Mouse (Mus musculus) testis, postnatal 10 days (tissue): ENCODE results near the gene Engase.

Experiments
- DNase-seq: peaks from one replicate; pipeline ENCODE4 v3.0.0; 2021; ENCODE audit warnings: low spot score

The Engase gene

DNA sequence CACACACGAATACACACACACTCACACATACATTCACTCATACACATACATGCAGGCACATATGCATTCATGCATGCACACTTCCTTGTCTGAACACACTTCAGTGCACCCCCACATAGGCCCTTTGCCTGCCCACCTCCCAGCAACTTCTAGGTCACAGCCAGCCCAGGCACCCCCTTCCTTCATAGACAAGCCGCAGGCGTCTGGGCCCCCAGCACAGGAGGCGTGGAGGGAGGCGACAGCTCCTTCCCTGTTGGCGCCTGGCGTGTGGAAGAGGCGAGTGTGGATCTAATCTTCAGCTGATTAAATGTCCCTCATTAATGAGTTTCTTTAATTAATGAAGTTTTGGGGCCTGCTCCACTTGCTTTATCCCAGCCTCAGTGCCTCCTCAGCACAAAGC is 53.7 kb downstream of the Engase start:
- DNase-seq, result no peak

DNA sequence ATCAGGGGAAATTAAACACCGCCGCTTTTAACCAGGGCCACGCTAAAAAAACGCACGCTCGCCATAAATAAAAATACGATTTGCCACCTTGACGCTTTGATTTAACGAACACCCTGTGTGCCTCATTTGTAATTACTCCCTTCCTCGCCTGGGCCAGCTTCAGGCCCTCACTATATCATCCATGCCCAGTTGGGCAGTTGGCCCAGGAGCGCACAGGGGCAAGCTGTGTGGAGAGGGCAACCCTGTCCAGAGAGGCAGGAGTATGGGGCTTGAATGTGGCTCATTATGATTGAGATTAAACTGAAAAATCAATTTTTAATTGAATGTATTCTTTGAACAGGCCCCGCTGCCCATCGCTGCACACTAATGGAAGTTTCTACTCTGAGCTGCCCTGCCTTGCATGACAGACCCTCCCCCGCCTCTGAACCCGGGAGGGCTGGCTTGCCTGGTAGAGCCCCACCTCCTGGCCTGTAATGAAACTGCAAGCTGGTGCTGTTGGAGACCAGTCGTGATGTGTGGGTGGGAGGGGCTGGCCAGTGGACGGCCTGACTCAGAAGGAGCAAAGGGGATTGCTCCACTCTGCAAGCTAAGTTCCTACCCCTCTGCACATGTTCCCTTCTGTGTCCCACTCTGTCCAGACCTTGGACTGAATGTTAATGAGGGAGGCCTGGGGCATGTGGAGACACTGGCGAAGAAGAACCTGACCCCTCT is 57.9 kb downstream of the Engase start:
- peak; percentile 79 for DNase-seq

DNA sequence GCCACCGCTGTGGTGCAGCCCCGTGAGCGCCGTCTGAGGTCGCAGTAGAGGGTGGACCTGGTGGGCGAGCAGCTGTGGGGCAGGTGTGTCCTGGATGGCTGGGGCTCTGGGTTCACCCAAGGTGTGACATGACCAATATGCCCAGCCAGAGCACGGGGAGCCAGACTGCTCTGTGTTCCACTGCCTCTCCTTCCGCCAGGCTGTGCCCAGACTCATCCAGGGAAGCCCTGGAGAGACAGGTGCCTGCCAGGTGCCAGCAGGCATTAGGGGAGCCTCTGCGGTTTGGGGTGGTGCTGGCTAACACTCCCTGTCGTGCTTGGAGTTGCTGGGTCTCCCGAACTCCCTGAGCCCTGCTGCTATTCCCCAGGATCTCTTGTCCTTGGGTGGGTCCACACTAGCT is 61.4 kb downstream of the Engase start:
- no peak for DNase-seq
